Mouse (Mus musculus): ENCODE measurements around the gene Eif4b.
"Not testable (repeated sequence)": the region's sequence is repeated elsewhere in the genome, so short reads cannot be mapped to it uniquely, and the experiment has no call there.

Gene Eif4b

GRCm38 (mm10) chr15:102074876-102075585 is 1.5 kb downstream of the Eif4b start:
- no peak for DNase-seq (ENCODE audit: low read depth in 1 of 2, low spot score in 2 of 2)

DNA sequence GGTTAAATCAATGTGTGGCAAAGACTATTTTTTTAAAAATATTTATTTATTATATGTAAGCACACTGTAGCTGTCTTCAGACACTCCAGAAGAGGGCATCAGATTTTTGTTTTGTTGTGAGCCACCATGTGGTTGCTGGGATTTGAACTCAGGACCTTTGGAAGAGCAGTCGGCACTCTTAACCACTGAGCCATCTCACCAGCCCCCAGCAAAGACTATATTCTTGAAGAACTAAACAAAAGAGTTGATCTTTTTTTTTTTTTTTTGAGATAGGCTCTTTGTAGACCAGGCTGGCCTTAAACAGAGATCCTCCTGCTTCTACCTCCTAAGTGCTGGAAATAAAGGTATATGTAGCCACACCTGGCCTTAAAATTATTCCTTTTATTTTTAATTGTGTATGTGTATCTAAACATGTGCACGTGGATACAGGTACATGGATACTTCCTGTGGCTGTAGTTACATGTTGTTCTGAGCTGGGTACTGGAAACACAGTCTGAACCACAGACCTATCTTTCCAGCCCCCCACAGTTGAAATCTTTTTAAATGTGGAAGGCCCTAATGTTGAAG is 3.6 kb downstream of the Eif4b start:
- DNase-seq (ENCODE audit: low read depth in 1 of 2, low spot score in 2 of 2): no peak

DNA sequence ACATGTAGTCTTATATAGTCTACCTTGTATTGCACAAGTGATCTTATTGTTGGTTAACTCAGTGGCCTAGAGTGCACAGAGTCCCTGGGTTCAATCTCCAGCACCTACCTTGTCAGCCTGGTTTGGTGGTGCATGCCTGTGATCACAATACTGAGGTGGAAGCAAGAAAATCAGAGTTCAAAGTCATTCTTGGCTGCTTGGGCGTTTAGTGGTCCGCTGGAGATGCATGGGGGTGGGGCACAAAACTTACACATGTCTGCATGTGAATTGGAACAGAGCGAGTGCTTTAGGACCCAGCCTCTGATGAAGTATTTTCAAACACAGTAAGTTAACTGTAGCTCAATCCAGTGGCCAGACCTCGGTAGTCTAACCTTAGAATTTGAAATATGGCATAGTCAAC is 5.6 kb downstream of the Eif4b start:
- DNase-seq (ENCODE audit: low read depth in 1 of 2, low spot score in 2 of 2): no peak

DNA sequence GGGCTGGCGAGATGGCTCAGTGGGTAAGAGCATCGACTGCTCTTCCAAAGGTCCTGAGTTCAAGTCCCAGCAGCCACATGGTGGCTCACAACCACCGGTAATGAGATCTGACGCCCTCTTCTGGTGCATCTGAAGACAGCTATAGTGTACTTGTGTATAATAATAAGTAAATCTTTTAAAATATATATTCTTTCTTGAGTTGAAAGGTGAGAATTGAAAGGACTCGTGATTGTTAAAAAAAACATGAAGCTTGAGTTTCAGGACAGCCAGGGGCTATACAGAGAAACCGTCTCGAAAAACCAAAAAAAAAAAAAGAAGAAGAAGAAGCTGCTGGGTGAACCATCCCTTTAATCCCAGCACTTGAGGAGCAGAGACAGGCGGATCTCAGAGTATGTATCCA is 6.4 kb downstream of the Eif4b start:
- not testable (repeated sequence) for DNase-seq (ENCODE audit: low read depth in 1 of 2, low spot score in 2 of 2)

- no peak for DNase-seq (ENCODE audit: low read depth in 1 of 2, low spot score in 2 of 2)
Measured at GRCm38 (mm10) chr15:102080429-102080828, 6.9 kb downstream of the Eif4b start.

GRCm38 (mm10) chr15:102082148-102082547 is 8.6 kb downstream of the Eif4b start:
- DNase-seq (ENCODE audit: low read depth in 1 of 2, low spot score in 2 of 2): no peak

- DNase-seq (ENCODE audit: low read depth in 1 of 2, low spot score in 2 of 2): no peak
Measured at GRCm38 (mm10) chr15:102083028-102083427, 9.5 kb downstream of the Eif4b start.

GRCm38 (mm10) chr15:102089914-102090585 is 16.5 kb downstream of the Eif4b start:
- DNase-seq (ENCODE audit: low read depth in 1 of 2, low spot score in 2 of 2): no peak

DNA sequence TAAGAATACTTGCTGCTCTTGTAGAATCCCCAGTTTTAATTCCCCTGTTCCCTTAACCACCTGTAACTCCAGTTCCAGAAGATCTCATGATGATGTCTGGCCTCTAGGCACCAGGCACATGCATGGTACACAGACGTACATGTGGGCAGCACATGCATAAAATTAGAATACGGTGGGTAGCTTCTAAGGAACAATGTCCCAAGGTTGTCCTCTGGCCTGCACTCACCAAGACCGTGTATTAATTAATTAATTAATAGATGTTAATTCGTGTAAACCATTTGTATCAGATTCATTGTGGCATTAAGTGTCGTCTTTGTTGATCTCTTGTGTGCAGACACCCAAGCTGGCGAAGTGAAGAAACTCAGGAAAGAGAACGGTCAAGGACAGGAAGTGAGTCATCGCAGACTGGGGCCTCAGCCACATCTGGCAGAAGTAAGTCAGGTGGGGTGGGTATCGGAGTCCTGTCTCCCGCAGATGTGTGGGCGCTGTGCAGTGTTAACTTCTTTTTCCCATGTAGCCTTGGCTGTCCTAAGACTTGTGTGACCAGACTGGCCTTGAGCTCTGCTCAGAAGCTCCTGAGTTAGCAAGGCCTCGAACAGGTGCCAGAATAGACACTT is 17.6 kb downstream of the Eif4b start:
- DNase-seq (ENCODE audit: low read depth in 1 of 2, low spot score in 2 of 2): no peak

DNA sequence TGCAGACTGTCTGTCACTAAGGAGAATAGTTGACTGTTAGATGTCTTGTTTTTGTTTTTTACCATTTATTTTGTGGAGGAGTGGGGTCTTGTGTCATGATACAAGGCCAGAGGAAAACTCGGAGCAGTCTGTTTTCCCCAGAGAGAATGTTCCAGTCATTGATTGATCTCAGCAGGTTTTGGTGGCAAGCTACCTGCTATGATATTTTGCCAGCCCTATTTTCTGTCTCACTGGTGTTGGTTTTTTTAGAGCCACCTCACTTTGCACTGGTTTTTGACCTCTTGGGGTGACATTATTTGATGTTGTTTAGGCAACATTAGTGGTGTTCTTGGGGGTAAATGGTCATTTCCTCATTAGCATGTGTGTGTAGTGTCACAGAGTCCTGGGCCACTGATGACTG is 18.1 kb downstream of the Eif4b start:
- DNase-seq (ENCODE audit: low read depth in 1 of 2, low spot score in 2 of 2): no peak

DNA sequence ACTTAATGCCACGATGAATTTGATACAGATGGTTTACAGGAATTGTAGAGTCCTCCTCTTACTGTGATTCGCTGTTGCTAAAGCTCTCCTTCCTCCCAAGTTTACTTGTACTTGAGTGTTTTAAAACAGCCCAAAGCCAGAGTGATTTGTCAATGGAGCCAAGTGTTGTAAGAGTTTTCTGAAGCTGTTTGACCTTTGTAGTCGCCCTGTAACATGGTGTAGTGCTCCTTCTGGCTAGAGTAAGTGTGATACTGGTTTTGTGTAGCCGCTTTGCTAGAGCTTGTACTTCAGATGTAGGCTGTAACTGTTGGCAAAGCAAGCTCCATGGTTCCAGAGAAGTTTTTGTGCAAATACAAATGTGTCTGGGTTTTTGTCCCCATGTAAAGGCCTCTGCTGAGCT is 18.6 kb downstream of the Eif4b start:
- no peak for DNase-seq (ENCODE audit: low read depth in 1 of 2, low spot score in 2 of 2)

GRCm38 (mm10) chr15:102094157-102094556 is 20.6 kb downstream of the Eif4b start:
- DNase-seq (ENCODE audit: low read depth in 1 of 2, low spot score in 2 of 2): no peak

DNA sequence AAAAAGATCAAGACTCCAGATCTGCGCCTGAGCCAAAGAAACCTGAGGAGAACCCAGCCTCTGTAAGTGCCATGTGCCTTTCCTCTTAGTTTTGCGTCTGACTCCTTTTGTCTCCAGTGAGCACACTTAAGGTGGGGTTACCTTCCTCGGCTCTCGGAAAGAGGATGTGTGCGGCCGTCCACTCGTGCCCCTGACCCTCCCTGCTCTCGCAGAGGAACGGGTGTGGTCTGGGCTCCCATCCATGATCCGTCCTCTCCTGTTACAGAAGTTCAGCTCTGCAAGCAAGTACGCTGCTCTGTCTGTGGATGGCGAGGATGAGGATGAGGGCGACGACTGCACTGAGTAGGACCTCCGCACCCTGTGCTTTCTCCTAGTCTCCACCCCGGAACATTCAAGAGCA is 21.4 kb downstream of the Eif4b start:
- DNase-seq (ENCODE audit: low read depth in 1 of 2, low spot score in 2 of 2): no peak

- DNase-seq (ENCODE audit: low read depth in 1 of 2, low spot score in 2 of 2): no peak
Measured at GRCm38 (mm10) chr15:102097147-102097915, 23.8 kb downstream of the Eif4b start.

DNA sequence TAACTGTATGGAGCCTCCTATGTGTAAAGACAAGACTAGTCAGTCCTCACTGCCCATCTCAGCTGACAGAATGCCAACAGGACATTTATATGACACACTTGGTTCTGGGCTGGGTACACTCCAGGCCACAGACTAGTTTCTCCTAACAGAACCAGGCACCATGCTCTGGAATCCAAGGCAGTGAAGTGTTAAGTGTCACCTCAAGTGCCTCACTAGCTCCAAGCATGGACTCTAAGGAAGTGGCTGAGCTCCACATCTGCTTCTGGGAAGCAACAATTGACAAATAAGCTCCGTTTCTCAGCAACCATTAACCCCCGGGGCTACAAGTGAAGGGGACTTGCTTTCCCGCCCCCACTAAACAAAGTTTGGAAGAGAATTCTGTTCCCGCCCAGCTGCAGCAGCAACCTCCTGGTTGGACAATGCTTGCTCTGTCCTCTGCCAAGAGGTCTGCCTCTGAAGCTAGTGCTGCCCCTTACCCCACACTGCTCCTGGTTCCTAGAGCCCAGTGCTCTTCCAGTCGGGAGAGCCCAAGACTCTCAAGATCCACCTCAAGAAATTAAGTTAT is 24.5 kb downstream of the Eif4b start:
- no peak for DNase-seq (ENCODE audit: low read depth in 1 of 2, low spot score in 2 of 2)

- DNase-seq (ENCODE audit: low read depth in 1 of 2, low spot score in 2 of 2): no peak
Measured at GRCm38 (mm10) chr15:102099260-102099659, 25.7 kb downstream of the Eif4b start.

GRCm38 (mm10) chr15:102099771-102100160 is 26.2 kb downstream of the Eif4b start:
- no peak for DNase-seq (ENCODE audit: low read depth in 1 of 2, low spot score in 2 of 2)

DNA sequence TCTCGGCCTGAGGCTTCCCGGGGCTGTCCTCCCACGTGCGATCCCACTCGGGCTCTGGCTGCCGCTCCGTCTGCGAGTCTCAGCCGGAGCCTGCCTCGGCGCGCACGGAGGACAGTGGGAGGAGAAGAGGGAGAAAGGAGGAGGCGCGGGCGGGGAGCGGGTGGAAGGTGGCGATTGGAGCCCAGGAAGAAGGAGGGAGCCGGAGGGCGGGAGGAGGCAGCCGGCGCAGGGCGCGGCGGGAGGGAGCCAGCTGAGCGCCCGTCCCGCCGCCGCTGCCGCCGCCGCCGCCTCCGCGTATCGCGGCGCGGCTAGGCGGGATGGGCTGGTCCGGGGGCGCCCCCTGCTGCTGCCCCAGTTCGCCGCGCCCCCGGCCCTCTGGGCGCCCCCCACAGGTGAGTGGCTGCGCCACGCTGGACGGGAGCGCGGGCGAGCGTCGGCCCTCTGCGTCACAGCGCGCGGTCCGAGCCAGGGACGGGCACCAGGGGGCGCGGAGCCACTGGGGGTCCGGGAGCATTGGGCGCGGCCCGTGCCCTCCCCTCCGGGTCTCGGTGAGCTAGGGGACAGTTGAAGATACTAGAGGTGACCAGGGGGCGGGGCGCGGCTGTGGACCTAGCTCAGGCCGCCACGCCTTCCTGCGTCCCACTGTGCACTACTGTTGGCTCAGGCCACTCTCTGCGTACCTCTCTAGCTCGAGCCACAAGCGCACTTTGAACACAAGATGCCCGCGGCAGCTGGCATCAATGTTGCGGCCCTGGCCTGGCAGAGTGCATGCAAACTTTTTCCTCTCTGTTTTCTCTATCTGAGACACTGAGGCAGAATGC is 26.8 kb downstream of the Eif4b start, which contains the start of gene Tns2:
Gene Tns2 (plus strand): TSS at position 253 of the 821 bp plus-strand sequence.
- no peak for DNase-seq (ENCODE audit: low read depth in 1 of 2, low spot score in 2 of 2)

DNA sequence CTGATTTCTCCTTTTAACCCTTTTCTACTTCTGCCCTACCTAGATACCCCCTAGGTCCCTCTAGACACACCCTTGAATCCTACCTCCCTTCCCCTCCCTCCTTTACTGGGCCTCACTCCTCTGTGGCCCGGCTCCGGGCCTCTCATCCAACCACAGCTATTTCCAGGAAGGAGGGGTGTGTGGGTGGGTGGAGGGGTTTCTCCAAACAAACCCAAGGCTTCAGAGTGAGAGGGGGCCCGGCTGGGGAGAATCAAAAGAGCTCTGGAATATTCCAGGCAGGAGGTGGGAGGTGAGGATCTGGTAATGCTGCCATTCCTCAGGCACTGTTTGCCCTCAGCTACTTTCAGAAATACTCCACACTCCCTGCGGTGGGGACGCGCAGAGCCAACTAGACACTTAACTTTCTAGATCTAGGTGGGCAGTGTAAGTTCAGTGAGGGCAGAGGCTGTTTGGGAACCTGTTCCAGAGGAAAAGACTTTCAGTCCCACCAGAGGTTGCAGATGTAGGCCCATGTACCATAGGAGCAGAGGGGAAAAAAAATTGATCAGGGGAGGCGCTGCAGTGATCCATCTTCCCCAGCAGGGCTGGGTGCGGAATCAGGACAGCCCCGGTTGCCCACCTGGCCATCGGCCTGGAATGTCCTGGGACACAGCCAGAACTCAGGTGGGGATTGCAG is 27.6 kb downstream of the Eif4b start:
- no peak for DNase-seq (ENCODE audit: low read depth in 1 of 2, low spot score in 2 of 2)
